Mouse (Mus musculus): ENCODE results near the gene Ankub1.

- TF ChIP-seq CTCF (IDR thresholded peaks at IDR 0.05) = peak; percentile 86
- TF ChIP-seq POLR2A (IDR thresholded peaks at IDR 0.05; ENCODE audit: insufficient read depth, low read depth, low read length) = no peak
Observed at GRCm38 (mm10) chr3:57667054-57667723, 25.4 kb downstream of the Ankub1 start.
